Mouse (Mus musculus) right cerebral cortex, postnatal 25 days (tissue): Measurements from ENCODE around the gene Cda.
A peak's percentile ranks its signal among the peaks of the same experiment; 100 is the strongest.

ENCODE experiments used
- DNase-seq: peaks from one replicate; pipeline ENCODE4 v3.0.0; 2022

Gene Cda

DNA sequence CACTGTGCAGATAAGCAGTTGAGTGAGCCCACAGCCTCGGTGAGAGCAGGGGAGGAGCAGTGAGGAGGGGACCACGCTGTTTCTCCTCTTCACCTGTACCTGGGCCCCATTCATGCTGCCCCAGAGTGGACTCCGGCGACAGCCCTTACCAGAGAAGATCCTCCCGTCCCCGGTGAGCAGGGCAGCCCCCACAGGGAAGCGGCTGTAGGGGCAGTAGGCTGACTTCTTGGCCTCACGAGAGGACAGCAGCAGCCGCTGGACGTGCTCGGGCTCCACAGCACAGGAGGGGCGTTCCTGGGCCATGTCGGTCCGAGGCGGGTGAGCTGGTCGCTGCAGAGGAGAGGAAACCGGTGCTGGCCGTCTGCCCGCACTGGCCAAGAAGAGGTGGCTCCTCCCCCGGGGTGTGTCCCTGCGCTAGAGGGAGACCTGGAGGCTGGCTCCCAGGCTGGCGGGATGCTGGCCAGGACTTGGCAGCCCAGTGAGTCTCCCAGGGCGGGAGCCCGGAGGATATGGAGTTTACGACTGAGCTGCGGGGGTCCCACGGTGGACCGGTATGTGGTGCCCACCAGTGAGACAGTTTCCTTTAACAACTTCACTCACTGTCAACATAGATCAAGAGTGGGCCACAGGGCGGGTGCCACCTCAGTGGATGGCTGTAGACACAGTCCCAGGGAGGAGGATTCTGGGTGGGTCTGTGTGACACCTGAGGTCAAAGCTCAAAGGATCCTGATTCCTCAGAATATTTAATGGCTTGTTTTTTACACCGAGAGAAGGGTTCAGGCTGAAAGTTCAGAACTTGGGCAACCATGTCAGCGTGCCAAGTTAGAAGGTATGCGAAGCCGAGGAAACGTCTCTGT, at the start of gene Cda:
Gene Cda (minus strand): TSS at position 352 of the 857 bp plus-strand sequence.
- DNase-seq, result peak; percentile 28

DNA sequence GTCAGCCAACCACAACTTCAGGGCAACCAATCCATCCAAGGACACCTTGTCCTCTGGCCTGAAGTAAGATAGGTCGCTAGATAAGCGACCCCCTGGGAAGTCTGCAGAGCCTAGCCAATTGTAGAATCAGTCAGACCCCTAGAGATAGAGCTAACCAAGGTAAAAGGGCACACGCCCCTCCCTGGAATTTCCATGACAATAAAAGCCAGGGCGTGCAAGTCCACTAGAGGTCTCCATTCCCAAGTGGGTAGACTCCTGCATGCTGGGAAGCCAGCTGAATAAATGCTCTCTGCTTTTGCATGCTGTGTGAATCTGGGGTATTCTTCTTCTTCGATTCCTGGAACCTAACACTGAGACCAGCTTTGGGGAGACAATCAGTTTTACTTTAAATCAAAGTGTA, 48.6 kb upstream of the Cda start:
- DNase-seq, result no peak

DNA sequence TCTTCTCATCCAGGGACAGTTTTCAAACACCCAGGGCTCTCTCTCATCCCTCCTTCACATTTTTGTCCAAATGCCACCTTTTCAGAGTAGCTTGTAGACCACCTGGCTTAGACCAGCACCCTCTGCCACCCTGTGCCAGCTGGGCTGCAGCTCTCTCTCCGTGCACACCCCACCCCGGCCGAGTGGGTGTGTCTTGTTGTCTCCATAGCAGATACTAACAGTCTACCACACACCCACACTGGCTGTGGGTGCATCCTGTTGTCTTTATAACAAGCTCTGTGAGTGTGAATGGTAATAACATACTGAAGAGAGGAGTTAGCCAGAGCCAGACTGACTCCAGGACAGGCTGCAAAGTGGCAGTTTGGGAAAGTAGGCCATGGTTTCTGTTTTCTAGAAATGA, 48.2 kb upstream of the Cda start:
- DNase-seq, result peak; percentile 62

DNA sequence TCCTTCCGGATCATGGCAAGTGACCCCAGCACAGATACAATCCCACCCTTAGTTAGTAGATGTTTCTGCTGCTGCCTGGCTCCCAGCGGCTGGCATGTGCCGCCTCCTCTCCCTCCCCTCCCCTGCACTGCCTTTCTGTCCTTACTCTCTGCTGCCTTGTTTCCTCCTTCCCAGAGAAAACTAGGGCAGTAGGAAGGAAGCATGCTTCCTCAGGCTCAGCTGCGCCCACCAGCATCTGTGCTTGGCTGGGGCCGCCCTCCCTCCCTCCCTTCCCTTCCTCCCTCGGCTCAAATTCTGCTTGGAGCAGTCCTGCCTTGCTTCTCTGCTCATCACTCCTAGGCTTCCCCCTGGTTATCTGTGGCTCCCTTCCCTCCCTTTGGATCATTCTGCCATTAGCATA, 46.9 kb upstream of the Cda start:
- DNase-seq, result peak; percentile 73

DNA sequence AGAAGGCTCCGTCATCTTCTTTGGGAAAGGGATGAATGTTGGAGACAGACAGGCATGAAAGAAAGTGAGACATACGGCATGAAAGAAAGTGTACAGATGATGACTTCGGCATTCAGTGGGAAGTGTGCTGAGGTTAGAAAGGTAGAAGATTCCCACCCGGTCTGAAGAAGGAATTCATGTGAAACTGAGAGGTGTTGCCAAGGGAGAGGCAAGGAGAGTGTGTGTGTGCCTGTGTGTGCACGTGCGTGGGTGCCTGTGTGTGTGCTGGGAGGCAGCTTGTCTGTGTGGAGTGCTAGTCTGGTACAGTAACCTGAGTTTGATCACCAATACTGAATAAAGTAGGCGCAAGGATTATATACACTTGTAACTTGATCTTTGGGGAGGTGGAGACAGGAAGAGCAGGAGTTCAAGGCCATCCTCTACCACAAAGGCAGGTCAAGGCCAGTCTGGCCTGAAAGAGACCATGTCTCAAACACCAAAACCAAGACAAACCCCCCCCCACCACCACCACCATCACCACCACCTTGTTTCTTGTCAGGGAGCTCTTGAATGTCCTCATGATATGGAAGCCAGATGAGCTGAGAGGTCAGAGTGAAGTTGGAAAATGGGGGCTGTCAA, 43.8 kb upstream of the Cda start:
- DNase-seq, result no peak

DNA sequence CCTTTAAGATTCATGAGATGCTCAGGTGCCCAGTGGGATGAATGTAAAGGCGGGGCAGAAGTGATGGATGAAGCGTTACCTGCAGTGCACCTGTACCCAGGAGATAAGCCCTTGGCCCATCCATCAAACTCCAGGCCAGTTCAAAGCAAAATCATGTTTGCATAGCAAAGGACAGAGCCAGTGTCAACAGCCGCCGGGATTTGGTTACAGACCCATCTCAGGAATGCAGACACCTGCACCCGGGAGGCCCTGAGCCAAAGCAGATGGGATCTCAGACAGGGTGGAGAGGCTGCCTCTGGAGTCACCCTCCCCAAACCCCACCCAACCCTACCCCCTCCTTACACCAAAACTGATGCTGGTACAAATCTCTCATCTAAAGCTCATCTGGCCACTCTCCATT, 43.2 kb upstream of the Cda start:
- no peak for DNase-seq

DNA sequence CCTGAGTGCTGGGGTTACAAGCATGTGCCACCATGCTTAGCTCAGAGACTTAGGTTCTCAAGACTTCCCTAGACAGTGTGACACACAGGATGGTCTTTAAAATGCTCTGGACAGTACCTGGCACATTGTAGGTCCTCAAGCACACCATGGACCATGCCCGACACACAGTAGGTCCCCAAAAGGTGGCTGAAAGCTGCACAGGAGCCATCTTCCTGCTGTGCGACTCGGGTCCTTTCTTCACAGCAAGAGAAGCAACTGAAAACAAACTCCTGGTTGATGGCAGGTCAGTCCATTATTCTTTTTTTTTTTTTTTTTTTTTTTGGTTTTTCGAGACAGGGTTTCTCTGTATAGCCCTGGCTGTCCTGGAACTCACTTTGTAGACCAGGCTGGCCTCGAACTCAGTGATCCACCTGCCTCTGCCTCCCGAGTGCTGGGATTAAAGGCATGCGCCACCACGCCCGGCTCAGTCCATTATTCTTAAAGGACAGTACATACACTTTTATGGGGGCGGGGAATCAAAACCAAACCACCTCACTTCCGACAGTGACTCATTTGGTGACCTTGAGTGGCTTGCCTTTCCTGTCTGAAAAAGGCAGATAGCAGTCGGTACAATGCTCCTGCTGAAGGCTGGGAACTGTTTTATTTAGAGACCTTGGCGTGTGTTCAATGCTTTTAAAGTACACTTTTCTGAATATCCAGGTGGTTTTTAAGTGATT, 39.8 kb upstream of the Cda start:
- DNase-seq, result no peak

DNA sequence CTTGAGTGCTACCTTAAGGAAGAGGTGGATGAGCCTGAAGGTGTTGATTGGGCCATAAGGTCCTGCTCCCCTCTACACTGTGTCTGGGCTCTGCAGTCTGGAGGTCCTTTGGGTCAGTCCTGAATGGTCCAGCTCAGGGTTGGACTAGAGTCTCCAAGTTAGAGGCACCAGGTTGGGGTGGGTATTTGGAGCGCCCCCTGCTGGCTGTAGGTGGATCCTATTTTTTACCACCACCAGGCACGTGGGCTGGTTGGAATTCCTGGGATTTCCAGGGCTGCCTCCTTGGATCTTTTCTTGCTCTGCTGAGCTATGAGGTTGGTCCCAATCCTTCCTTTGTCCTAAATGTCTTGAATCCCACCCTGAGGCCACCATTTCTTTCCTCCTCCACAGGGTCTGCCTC, 37.0 kb upstream of the Cda start:
- no peak for DNase-seq

DNA sequence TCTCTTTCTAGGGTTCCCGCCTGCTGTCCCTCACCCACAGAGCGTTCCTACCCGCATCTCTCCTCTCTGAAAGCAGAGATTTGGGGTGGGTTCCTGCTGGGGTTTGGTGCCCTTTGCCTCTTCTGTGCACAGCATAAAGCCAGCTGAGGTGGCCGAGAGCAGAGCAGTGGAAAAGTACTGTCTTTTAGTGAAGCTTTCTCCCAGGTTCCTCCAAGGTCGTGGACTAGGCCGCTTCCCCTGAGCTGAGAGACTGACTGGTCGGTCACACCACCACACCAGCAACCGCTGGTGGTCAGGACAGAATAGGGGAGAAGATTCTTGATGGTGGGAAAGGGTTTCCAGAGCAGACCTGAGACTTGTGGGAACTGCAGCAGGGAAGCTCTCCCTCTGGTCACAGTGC, 28.9 kb upstream of the Cda start:
- DNase-seq, result no peak

DNA sequence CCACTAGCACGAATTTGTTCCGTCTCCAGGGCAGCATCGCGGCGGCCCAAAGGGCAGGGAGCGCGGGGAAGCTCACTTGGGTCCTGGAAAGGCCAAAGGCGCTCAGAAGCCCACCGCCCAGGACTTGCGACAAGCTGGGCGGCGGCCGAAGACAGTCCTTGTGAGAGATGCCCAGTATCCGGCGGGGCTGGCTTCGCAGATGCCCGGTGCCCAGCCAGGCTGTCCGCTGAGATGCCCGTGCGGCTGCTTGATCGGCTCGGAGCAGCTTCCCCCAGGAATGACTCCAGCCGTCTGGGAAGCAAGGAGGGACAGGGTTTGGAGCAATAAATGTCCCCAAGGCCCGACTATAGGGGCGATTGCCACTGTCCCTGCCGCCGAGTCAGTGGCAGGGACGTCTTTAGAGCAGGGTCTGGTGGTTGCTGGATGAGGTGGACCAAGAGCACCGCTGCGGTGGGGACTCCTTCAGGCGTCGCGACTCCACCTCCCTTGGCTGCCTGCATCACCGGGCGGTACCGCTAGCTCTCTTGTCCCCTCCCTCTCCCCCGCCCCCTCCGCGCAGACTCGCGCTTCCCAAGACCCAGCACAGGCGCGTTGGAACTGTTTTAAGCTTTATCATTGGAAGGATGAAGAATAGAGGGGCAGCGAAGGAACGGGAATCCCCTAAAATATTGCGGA, 28.3 kb upstream of the Cda start, which contains the start of gene Fam43b:
Gene Fam43b (minus strand): TSS at position 558 of the 675 bp plus-strand sequence.
- peak; percentile 82 for DNase-seq

DNA sequence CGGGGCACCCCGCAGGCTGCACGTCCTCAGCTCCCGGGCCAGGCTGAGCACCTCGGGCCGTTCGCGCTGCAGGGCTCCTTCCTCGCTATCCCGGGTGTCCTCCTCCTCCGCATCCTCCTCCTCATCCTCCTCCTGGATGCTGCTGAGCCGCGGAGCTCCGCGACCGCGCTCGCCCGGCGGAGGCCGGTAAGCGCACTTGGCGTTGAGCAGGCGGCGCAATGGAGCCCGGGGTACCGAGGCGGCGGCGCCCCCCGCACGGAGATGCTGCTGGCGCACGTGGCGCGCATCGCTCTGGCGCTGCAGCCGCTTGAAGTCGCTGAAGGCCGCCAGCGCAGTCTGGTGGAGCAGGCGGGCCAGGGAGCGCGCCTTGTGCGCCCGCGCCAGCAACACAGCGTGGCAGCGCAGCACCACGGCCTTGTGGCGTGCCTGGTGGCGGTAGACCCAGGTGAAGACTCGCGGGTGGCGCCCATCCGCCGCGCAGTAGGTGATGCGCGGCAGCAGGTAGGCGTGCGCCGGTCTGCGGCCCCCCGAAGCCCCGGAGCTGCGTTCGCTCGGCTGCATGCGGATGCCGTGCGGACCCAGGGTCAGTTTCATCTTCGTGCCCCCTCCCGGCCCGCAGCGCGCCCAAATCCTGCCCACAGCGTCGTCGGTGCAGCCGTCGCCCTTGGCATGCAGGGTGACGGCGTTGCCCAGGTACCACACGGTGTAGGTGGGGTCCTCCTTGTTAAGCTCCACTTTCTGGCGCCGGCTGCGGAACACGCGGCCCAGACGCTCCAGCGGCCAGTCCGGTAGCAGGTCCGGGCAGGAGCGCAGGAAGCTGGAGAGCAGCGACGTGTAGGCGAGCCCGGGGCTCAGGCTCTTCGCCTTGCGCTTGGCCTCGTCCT, 27.5 kb upstream of the Cda start:
- peak; percentile 76 for DNase-seq

DNA sequence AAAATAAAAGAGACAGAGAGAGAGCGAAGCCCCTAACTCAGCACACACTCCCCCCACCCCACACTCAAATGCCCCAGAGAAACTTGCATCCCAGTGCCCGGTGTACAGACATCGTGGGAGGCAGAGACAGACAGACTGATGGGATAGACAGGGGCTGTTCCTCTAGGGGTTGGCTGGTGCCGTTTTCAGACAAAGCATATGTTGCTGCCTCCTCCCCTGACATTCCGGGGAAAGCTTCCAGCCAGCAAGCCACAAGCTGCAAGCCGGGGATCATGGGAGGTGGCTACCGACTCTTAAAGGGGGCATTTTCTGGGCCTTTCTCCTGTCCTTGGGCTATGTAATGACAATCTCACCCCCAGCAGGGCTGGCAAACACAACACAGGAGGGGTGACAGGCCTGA, 25.9 kb upstream of the Cda start:
- DNase-seq, result no peak

DNA sequence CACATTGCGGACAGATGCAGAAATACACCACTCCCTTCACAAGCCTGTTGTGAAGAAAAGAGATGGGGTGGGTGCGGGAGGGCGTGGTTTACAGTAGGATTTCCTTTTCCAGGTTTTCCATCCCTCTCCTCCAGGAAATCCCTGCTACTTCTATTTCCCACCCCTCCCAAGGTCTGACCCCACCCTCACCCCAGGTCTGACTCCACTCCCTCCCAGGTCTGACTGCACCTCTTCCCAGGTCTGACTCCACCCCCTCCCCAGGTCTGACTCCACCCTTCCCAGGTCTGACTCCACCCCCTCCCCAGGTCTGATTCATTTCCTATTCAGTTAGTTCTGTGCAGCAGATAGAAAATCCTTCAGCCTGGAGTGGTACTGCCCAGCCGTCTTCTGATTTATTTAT, 16.0 kb upstream of the Cda start:
- DNase-seq, result no peak

DNA sequence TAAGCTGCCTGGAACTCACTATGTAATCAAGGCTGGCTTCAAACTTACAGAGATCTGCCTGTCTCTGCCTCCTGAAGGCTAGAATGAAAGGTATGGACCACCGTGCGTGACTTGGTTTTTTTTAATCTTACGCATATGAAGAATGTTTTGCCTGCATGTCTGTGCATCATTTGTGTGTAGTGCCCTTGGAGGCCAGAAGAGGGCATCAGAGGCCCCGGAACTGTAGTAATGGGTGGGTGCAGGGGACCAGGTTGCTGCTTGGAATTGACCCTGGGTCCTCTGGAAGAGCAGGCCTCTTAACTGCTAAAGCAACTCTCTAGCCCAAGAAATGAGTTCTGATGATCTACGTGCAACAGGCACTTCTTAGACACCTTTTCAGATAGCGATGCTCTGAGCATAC, 14.7 kb upstream of the Cda start:
- DNase-seq, result no peak

DNA sequence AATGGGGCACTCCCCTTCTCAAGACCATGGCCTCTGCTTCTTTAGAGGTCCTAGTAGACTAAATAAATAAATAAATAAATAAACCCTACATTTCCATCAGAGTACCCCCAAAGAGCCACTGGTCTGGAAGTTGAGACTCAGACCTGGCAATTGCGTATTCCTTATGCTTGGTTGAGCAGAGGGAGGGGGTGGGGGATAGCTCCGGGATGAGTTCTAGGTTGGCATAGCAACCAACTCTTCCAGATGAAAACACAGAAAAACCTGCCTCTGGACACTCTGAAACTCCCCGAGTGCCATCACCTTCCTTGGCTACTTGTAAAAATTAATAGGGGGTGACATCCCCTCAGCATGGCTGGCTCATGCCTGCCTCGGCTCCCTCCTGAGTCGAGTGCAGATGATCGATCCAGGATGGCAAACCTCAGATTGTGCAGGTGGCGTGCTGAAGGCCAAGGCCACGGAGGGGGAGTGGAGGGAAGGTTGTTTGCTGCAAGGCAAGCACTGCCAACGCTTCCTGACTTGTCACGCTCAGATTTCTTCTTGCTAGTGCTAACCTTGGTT, 12.4 kb upstream of the Cda start:
- no peak for DNase-seq

DNA sequence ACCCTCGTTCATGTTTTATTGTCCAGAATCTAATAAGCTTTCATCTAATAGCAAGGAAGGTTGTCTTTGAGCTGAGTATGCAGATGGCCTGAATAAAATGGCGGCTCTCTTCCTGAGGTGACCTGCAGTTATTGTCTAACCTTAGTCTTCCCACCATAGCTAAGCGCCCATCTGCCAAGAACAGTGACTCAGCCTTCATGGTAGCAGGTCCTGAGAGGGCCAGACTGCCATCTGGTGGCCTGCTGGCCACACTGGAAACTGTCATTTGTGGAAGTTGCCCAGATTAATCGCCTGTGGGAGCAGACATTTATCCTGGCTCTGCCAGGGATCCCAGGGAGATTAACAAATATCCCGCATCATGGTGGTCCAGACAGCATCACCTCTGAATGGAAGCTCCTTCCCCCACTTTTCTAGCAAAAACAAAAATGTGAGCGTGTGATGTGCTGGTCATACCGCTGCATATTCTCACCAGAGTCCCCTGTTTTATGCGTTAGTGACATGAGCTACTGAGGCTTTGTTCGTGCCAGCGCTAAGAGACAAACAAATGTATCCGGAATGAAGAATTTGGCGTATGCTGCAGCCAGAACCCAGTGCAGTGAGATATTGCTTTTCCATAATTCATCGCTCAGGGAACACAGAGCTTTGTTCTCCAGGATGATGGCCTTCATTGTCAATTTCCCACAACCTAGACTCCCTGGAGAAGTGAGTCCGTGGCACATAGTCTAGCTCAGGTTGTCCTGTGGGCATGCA, 11.5 kb upstream of the Cda start:
- DNase-seq, result peak; percentile 53

DNA sequence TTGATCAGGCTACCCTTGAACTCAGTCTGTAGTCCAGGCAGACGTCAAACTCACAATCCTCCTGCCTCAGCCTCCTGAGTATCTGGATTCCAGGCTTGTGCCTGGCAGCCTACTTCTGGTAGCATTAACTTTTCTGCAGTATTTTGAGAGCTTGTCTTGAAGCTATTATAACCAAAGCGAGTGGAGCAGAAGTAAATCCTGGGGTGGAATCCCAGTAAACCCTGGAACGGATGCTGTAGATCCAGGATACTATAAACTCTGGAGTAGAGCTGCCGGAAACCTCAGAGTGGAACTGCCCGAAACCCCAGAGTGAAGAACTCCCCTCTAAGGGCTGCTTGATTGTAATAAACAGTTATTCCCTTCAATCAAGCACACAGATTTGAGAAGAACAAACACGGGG, 9.7 kb upstream of the Cda start:
- no peak for DNase-seq

DNA sequence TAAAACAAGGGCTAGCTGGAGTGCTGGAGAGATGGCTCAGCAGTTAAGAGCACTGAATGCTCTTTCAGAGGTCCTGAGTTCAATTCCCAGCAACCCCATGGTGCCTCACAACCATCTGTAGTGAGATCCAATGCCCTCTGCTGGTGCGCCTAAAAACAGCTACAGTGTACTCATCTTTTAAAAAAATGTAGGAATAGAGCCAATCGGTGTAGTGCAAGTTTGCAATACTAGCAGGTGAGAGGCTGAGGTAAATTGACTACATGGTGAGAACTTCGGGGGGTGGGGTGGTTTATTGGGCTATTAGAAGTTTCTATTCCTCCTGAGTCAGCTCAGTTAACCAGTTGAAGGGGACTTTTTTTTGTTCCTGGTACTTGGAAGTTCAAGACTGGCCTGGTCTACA, 7.3 kb upstream of the Cda start:
- no peak for DNase-seq

DNA sequence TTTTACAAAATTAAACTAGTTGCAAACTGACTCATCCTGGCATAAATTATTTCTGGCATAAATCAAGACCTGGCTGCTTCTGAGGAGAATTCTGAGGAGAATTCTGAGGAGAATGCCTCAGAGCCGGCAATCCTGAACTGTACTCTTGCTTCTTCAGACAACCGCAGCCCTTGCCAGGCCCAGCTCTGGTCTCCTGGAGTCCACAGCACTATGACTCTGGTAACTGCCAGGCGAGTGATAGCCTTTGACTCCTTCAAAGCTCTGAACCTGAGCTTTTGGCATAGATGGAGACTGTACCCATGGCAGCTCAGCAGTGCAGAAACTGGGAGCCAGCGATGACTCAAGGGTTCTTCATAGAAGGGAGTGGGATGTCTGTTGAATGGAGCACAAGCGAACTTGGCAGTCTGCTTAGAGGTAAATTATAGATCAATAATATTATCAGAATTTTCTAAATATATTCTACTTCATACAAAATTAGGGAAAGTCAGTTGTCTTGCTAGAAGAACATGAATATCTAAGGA, 3.3 kb upstream of the Cda start:
- DNase-seq, result no peak

DNA sequence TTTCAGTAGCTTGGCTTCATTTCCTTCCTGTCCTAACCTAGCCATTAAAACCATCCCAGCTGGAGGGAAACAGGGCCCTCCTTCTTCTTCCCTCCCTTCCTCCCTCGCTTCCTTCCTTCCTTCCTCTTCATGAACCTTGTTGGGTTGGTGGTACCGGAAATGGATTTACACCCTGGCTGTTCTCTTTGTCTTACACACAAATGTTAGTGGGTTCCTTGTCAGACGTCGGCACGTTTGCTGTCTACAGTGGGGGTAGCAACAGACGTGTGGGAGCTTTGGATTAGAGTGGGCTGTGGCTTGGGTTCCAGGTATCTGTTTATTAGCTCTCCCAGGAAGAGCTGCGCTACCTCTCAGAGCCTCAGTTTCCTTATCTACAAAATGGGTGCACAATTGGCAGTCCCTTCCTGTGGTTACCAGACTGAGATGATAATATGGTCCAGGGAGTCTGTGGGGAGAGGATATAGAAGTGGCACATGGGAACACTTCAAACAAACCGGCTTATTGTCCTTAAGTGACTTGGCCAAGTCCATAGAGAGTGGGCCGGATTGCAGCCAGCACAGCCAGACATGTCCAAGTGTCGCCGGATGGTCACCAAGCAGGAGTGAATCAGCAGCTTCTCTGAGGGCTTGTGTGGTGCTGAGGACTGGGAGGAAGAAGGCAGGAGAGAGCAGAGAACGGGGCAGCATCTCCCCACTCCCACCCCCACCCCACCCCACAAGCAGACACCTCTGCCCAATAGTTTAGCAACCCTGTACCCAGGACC, 887 bp upstream of the Cda start:
- no peak for DNase-seq
